Mouse (Mus musculus) left cerebral cortex, adult 18-20 months (tissue): ENCODE measurements around the gene Sdk2. TPM values are rescaled to one million over a fixed set of nuclear protein-coding genes. Genes with fewer than 3 reads are reported as not detected.

ENCODE experiments used
- DNase-seq, 2 experiments: peaks; one replicate each; pipeline ENCODE4 v3.0.0; 2021 to 2022; ENCODE audit warnings: low spot score in 2 of 2, mixed read lengths in 1 of 2
- total RNA-seq, 2 experiments: library from RNA; stranded (reverse); gene quantifications; 2 replicates each; pipeline ENCODE4 v1.2.3; 2021

Gene Sdk2
- total RNA-seq, 2 experiments from 2014 or later, result 16.7 to 25.2 TPM

- no peak for DNase-seq
Measured at GRCm38 (mm10) chr11:113855661-113856060, 211.2 kb downstream of the Sdk2 start.

GRCm38 (mm10) chr11:113851750-113852149 lies 215.1 kb downstream of the Sdk2 start:
- peak in 1 of 2 experiments; percentile 12 for DNase-seq

GRCm38 (mm10) chr11:113849322-113849721 lies 217.5 kb downstream of the Sdk2 start:
- DNase-seq, result no peak

- no peak for DNase-seq
Measured at GRCm38 (mm10) chr11:113843920-113844319, 222.9 kb downstream of the Sdk2 start.

GRCm38 (mm10) chr11:113842879-113843278 lies 224.0 kb downstream of the Sdk2 start:
- DNase-seq, result peak in 1 of 2 experiments; percentile 17

- DNase-seq, result no peak
Measured at GRCm38 (mm10) chr11:113831608-113832007, 235.2 kb downstream of the Sdk2 start.

GRCm38 (mm10) chr11:113828081-113828554 lies 238.7 kb downstream of the Sdk2 start:
- no peak for DNase-seq

GRCm38 (mm10) chr11:113820005-113820404 lies 246.8 kb downstream of the Sdk2 start:
- DNase-seq, result no peak

GRCm38 (mm10) chr11:113819001-113819400 lies 247.8 kb downstream of the Sdk2 start:
- DNase-seq, result no peak

- DNase-seq, result no peak
Measured at GRCm38 (mm10) chr11:113816971-113817548, 249.8 kb downstream of the Sdk2 start.

- no peak for DNase-seq
Measured at GRCm38 (mm10) chr11:113816439-113816838, 250.4 kb downstream of the Sdk2 start.

GRCm38 (mm10) chr11:113811546-113812339 lies 255.1 kb downstream of the Sdk2 start:
- no peak for DNase-seq

GRCm38 (mm10) chr11:113810638-113811545 lies 256.0 kb downstream of the Sdk2 start:
- peak; percentile 80 to 89 for DNase-seq

GRCm38 (mm10) chr11:113807086-113807485 lies 259.8 kb downstream of the Sdk2 start:
- DNase-seq, result no peak

GRCm38 (mm10) chr11:113806382-113807077 lies 260.3 kb downstream of the Sdk2 start:
- DNase-seq, result no peak

GRCm38 (mm10) chr11:113805974-113806373 lies 260.9 kb downstream of the Sdk2 start:
- no peak for DNase-seq

- no peak for DNase-seq
Measured at GRCm38 (mm10) chr11:113803321-113803941, 263.4 kb downstream of the Sdk2 start.

GRCm38 (mm10) chr11:113802456-113802855 lies 264.4 kb downstream of the Sdk2 start:
- no peak for DNase-seq

GRCm38 (mm10) chr11:113800026-113800425 lies 266.8 kb downstream of the Sdk2 start:
- DNase-seq, result no peak

GRCm38 (mm10) chr11:113799041-113799447 lies 267.8 kb downstream of the Sdk2 start:
- DNase-seq, result no peak
